Mouse (Mus musculus): ENCODE results near the gene Foxn3.

Gene Foxn3

DNA sequence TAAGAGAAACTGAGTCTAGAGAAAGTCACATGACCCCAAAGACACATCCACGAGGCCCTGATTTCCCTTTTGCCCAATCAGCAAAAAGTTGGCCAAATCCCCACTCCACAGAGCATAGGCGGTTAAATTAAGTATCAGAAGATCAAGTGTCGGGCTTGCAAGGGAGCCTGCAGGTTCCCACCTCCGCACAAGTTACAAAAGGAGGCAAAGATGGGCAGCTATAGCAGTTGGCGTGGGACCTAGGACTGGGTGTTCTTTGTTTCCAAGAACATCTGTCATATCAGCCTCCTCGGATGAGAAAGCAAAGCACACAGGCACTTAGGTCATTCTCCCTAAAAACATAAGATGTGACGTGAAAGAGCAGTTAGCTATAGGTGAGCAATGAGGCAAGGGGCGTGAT is 308.9 kb downstream of the Foxn3 start:
- no peak for DNase-seq (ENCODE audit: low read depth)

DNA sequence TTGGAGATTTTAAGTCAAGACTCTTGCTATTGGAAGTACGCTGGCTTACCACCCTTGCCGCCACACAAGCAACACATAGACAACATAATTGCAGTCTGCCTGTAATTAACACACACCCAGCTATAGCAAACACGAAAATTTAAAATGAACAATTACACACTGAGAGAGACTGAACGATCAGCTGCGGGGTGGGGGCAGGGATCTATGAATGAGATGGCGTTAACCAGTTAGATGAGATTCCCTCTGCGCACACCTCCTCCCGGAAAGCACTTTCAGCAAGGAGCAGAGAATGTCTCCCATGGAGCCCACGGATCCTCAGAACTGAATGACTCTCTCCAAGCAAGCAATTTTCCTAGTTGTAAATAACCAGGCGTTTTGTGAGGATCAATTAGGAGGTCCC is 309.8 kb downstream of the Foxn3 start:
- no peak for DNase-seq (ENCODE audit: low read depth)

DNA sequence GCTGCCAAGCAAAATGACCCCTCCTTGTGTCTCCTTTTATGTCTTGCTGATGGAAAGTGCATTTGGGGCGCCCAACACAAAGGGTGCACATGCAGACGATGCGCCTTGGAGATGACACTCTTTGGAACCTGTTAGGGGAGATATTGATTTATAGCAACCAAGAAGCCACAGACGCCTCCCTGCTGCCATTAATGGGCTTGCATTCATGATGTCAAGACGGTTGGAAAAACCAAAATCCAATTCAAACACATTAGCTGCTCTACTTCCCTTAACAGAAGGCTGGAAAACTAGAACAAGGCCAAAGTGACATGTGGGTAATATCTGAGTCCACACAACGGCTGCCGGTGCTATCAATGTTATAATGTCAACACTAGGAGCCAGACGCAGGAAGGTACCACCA is 314.8 kb downstream of the Foxn3 start:
- DNase-seq (ENCODE audit: low read depth) = no peak

DNA sequence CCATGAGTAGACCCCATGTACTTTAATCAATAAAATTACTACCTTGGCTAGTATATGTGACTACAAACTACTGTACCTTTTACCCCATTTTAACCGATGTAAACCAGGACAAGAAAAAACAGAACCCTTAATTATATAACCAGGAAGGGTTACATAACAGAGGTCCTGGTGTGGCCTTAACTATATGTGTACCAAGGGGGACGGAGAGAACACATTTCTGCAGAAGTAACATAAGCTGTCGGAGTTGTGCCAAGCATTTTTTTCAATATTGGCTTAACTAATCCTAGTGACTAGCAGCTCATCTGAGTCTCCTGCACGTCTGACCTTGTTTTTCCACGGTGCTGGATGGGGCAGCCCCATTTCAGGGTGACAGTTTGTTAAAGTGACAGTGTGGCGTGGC is 315.4 kb downstream of the Foxn3 start:
- DNase-seq (ENCODE audit: low read depth) = no peak

DNA sequence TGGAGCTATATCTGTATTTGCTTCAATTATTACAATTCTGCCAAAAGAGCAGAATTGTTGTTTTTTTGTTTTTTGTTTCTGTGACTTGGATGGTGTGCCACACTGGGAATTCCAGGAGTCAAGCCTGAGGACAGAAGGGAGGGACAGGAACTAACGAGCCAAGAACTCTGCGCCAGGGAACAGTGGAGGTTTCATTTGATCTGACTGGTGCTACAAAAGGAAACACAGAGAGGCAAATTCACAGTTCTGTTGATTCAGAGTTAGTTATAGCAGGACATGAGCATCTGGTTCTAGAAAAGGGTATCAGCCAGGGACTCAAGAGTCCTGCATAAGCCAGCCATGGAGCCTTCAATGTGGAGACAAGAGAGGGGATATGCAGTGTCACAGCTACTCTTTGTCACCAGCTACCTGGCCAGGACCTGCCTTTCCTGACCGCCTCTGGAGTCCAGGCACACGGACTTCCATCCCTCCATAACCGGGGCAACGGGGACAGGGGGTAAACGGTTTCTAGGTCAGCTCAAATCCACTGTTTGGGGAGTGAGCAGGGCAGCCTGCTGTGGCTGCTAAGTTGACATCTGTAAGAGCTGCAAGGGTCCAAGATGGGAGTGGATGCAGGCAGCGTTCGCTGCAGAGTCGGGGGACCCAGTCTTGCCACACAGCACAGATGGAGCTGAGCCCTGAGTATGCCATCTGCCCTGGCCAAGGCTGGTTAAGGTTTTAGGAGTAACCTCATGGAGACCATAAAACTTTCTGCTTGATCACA is 316.2 kb downstream of the Foxn3 start:
- no peak for DNase-seq (ENCODE audit: low read depth)

DNA sequence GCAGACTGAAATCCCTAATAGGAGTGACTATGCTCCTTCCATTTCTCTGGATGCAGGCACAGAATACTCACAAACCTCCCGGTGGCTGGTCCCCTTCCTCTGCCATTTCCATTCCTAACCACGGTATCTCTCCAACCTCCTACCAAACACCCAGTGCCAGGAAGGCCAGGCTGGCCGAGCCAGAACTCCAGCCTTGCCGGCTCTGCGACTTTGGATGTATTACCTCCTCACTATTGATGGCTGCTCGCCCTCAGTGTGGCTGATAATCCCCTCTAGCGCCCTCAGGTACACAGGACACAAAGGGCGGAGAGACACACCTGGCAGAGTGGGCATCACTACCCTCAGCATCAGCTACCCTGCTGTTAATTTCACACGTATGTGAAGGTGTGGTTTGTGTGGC is 318.7 kb downstream of the Foxn3 start:
- no peak for DNase-seq (ENCODE audit: low read depth)

DNA sequence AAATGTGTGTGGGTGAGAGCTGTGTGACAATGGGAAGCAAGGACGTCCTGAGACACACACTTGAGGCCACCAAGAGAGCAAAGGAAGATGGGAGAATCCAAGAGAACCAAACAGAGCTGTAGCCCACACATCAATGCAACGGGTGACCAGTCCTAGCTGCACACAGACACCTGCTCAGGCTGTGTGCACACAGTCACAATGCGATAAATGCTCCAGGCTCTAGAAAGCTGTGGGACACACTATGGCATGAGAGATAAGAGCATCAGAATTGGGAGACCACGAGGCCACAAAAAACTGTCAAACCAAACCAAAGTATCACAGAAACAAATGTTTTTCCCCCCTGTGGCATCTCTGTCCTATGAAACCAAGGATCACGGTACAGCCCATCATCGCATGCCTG is 319.1 kb downstream of the Foxn3 start:
- DNase-seq (ENCODE audit: low read depth) = no peak

DNA sequence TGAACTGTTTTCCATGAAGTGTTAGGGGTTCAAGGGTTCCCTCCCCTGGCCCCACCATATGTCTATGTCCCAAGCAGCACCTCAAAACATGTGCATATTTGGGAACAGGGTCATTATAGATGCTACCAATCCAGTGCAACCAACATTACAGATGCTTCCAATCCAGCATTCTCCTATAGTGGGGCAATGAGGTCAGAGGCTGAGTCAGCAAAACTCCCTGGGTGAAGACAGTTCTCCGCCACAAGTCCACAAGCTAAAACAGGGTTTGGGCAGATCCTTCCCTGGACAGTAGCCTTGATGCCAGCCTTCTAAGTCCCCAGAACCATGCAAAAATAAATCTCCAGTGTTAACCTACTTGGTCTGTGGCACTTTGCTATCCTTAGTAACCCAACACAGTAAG is 320.1 kb downstream of the Foxn3 start:
- no peak for DNase-seq (ENCODE audit: low read depth)

DNA sequence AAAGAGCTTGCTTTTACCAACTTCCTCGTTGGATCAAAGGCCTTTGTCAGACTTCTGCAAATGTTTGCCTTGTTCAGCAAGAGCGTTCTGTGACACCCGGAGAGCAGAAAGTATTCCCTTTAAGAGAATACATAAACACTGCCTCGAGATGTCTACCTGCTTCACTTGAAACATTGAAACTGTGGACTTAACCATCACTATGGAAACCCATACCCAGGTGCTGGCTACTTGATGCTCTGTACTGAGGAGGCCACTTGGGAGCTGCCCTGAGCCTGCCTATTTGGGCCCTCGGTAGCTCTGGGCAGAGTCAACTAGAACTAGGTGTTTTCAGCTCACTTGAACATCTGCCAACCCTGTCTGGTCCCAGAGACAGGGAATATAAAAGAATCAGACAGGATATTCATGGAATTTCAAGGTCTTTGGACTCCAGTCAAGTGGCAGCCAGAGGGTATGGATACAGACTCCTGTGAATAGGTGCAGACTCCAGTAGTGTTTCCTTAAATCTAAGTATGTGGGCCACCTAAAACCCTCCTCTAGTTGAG is 323.1 kb downstream of the Foxn3 start:
- DNase-seq (ENCODE audit: low read depth) = no peak

DNA sequence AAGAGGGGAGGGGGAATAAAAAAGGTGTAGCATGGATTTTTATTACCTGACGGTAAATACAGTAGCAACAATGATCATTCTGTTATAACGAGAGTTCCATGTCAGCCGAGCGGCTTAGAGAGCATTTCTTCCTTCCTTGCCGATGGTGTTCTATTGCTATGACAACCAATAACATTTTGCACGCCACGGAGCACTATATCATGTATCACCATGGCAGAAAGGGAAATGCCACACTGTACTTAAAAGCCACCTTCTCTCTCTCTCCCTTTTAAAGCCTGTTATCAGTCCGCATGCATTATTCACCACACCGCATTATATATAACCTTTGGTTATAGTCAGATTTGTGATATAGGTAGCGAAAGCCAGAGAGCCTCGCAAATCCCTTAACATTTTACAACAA is 323.6 kb downstream of the Foxn3 start:
- DNase-seq (ENCODE audit: low read depth) = no peak

DNA sequence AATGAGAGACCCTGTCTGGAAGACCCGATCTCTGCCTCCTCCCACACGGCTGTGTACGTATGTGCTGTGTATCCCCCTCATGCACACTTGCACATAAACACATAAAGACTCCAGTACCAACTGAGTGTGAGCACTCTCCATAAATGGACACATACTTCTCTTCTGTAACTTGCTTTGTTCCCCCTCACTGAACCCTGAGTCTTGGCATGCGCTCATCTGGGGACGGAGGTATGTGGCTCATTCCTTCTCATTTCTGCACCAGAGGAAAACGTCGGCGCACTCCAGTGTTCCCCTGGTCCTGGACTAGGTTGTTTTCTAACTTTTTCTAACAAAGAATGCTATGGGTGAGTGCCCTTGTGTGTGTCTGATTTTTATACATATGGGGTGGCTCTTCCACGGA is 325.9 kb downstream of the Foxn3 start:
- DNase-seq (ENCODE audit: low read depth) = no peak

DNA sequence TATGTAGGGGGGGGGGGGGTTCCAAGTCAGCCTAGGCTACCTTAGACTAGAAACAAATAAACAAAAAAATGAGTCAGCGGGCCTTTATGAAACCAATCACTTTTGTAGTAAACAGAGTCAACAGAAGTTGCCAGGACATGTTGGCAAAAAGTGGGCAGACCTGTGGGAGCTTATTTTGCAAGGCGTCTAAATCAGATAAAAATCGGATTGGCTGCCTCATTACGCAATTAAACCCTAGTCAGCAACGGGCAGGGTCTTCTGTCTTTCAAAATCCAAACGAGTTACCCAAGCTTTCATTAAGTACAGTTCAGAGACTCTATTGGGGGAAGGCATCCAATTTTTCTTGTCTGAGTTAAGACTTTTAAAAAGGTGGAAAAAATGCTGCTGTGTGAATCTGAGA is 329.0 kb downstream of the Foxn3 start:
- no peak for DNase-seq (ENCODE audit: low read depth)

DNA sequence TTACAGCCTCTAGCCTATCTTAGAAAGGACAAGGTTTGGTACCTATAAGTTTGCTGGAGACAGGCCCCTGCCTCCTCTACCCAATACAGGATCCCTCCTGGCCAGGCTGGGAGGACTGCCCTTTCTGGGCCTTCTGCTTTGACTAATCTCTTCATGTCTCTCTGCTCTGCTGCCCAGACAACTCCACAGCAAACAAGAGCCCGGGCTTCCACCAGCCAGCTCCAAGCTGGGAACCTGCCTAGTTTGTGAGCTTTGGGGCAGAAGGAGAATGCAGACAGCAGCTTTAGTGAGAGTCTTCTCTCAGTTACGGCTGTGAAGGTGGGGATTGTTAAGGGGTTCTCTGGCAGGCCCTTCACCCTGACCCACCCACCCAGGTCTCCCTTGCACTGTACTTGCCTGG is 330.0 kb downstream of the Foxn3 start:
- DNase-seq (ENCODE audit: low read depth) = no peak

DNA sequence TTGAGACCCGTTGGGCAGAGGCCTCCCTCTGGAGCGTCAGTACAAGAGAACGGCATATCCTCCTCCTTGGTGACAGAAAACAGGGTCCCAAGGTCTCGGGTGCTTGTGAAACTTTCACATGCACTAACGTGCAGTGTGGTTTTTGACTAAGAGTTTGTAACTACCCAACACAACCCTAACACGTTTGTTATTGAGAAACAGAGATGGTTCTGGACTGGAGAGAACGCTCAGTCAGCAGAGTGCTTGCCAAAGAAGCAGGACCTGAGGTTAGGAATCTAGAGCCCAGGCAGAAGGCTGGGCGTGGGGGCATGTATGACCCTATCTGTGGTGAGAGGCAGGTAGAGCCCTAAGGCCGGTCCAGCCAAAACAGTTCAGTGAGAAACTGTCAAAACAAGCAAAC is 330.9 kb downstream of the Foxn3 start:
- no peak for DNase-seq (ENCODE audit: low read depth)

DNA sequence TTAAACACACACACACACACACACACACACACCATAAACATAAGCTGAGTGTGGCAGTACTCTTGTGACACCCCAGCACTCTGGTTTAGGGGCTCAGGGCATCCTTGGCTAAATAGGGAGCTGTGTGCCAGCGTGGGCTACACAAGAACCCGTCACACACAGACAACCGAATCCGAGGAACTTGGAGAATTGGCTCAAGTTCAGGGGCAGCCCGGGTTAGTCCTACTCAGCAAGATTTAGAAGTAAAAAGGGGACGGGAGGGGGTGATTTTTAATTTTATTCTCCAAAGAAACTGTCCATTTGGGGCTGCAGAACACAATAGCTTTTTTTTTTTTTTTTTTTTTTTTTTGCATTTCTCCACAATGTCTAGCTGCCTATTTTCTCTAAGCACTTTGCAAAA is 332.1 kb downstream of the Foxn3 start:
- no peak for DNase-seq (ENCODE audit: low read depth)

DNA sequence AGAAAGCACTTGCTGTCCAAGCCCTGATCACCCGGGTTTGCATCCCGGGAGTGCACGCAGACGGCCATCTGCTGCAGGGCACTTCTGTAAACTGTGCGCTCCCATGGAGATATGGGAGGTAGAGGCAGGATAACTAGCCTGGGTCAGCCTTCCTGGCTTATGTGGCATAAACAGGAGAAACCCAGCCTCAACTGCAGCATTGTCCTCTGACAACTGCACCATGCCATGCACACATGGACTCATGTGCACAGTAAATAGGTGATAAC is 332.7 kb downstream of the Foxn3 start:
- no peak for DNase-seq (ENCODE audit: low read depth)

DNA sequence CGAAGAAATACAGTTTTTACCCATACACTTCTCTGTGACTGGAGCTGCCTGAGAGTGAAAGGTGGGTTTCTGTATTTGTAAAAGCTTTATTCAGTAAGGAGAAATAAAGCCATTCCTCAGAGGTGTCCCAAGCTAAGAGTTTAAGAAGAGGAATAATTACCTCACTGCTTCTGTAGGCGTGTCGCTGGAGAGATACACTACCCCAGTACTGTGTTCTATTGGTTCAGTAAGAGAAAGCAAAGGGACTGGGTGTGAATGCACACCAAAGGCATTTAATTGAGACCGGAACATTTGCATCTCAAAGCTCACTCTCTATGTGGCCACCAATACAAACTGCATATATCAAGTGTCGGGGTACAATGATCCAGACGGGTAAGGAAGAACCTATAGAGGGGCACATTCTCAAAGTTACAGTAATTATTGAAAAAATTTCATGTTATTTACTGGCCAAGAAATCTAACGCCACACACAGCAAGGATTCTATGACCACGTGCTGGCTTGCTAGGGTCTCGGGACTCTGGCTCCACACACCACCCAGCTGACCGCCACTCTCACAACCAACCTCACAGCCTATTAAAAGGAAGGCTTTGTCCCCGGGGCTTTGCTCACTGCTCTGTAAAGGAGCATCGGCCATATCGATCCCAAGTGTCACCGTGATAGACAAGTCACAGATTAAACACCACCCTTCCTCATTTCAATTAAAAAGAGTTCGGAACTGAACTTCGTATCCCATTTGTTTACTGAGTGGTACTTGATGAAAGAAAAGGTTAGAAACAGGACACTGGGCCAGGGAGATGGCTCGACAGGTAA is 333.2 kb downstream of the Foxn3 start:
- DNase-seq (ENCODE audit: low read depth) = no peak

DNA sequence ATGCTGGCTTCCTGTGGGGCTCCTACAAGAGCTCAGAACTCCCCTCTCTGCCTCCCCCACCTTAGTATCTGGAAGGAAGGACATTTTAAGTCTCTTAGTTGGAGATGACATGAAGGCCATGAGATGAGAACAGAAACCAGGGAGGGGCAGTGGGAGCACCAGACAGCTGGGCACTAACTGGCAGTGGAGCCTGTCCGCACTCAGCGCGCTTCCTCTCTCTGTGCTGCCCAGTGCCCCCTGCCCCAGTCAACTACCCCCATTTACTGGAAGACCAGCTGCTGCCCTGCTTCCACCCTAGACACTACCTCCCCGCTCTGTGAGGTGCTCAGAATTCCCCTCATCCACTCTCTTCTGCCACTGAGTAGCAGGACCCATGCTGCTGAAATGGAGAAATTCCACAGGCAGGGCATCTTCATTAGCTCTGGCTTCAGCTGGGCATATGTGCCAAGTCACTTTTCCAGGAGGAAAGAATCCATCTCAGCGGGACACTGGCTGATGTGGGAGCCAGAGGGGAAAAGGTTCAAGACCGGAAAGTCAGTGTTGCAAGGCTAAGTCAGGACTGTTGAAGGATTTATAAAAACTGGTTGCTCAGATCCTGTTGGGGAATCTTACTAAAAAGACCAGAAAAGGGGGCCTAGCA is 335.9 kb downstream of the Foxn3 start:
- no peak for DNase-seq (ENCODE audit: low read depth)

DNA sequence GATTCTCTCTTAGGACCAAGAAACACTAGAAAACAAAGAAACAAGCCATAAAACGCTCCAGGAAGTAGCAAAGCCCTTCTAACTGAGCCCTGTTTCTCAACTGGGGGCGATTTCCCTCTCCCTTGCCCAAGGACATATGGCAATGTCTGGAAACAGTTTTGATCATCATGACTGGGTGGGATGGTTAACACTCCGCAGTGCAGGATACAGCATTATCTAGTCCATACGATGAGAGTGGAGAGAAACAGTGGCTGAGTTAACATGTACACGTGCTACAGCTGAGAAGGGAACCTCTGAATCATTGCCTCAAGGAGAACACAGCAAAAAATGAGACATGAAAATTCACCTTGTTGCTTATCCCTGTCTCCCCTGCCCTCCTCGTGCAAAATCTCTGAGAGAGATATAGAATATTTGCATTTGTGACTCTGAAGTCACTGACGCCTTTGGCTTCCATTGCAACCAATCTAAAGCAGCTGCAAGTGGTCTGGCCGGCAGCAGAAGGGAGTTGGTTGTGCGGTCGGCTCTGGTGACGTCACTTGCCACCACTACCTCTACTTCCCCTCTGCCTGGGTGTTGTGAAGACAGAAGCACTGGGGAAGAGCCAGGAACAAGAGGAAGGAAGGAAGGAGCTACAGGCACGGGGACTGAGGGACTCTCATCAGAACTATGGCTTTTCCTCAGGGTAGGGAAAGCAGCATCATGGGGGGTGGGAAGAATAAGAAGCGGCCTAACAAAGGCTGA is 338.3 kb downstream of the Foxn3 start:
- DNase-seq (ENCODE audit: low read depth) = no peak

DNA sequence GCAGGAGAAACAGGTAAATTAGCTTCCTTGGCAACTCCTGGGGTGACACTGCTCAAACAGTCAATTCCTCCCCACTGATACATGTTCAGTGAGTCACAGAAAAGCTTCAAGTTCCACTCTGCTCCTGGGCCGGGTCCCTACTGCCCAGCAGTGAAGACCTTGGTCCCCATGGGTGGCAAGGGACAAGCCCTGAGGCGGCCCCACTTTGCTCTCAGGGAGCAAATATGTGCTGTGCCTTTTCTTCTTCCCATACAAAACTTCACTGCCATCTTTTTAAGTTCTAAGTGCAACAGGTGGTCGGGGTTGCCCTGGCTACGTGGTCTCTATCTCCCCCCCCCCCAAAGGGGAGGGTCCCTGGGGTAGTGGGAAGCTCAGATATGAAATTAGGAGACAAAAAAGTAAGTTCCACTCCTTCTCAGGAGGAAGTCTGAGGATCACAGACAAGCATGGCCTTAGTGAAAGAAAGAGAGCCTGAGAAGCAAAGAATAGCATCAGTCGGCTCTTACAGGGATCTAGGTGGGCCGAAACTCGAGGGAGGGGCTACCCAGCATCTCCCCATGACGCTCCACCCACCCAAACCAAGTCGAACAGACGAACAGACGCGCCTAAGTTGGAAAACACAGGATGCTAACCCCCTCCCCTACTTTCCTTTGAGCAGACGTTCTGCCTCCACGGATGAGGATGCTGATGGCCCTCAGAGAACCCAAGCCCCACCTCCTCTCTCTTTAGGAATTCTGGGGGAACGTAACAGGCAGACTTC is 342.1 kb downstream of the Foxn3 start:
- DNase-seq (ENCODE audit: low read depth) = no peak

DNA sequence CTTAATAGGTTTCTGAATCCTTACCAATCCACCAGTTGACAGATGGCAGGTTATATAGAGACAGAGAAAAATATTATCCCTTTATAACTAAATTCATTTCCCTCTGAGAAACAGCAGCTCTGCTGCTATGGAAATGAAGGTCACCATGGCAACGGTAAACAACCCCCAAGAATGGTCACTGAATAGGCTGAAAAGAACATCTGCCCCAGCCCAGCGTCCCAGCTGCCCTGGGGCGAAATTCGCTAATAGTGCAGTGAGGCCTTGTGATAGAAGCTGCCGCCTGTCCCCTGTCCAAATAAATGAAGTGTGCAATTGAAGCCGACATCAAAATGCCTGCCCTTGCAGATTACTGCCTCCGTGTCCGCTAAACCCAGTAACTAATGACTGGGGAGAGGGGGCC is 343.0 kb downstream of the Foxn3 start:
- DNase-seq (ENCODE audit: low read depth) = no peak

DNA sequence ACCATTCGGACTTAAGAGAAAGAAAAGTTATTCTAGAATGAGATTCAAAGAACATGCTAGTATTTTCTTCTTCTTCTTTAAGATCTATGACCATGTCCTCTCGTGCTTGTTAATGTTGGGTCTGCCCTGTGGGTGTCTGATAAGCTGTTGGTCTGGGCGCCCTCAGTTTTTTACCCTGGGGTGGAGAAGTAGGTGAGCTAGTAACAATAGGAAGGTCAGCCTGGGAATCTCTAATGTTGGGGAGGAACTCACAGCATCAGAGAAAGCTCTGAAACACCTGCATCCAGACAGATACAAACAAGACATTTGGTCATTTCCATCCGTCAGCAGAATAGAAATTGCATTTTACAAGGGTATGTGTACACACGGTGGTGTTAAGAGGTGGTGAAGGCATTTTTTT is 343.6 kb downstream of the Foxn3 start:
- no peak for DNase-seq (ENCODE audit: low read depth)

All from c-Kit-positive CD71-positive TER-119-negative erythroid progenitor cells, embryonic 14.5 days (primary cell).